Mouse (Mus musculus): ENCODE data around the gene Fbrs.
"Not testable (repeated sequence)": the region's sequence is repeated elsewhere in the genome, so short reads cannot be mapped to it uniquely, and the experiment has no call there.

Gene Fbrs

DNA sequence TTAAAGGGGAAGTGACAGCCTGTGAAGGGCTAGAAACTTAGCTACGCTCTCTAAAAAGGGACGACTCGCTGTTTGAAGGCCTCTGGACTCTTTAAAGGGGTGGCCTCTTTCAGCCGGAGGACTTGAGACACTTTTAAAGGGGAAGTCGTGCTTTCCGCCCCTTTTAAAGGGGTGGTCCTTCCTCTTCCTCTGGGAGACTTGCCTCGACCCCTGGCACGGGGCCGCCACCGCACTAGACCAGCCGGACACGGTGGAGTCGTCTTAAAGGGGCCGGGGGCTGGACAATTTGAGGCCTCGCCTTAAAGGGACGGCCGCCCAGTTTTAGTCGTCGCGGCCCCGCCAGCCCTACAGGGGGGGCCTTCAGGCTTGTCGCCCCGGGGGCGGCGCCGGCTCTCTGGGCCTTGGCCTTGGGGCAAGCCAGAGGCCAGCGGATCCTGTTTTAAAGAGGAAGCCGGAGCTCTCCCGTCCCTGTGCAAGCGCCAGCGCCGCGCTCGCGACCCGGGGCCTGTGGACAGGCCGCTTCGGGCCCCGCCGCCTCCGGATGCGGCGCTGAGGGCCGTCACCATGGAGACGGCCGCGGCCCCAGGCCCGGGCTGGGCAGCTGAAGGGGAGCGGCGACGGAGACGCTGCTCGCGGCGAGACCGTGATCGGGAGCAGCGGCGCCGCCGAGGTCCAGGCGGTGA lies at the start of gene Fbrs:
Gene Fbrs (plus strand): TSS at position 565 of the 683 bp plus-strand sequence.
- DNase-seq (ENCODE audit: low spot score in 2 of 2) = peak; percentile 93 to 96

GRCm38 (mm10) chr7:127435206-127435605 lies 43.8 kb upstream of the Fbrs start:
- no peak for DNase-seq (ENCODE audit: low spot score in 2 of 2)

DNA sequence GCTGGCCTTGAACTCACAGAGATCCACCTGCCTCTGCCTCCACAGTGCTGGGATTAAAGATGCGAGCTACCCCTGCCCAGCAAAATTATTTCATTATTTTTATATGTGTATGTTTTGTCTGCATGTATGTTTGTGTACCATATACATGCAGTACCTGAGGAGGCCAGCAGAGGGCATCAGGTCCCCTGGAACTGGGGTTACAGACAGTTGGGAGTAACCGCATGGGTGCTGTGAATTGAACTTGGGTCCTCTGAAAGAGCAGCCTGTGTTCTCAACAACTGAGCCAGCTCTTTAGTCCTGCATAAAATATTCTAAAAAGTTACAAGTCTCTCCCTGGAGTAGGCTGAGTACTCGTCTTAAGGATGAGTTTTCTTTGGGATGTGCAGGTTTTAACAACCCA lies 41.3 kb upstream of the Fbrs start:
- DNase-seq (ENCODE audit: low spot score in 2 of 2) = no peak

DNA sequence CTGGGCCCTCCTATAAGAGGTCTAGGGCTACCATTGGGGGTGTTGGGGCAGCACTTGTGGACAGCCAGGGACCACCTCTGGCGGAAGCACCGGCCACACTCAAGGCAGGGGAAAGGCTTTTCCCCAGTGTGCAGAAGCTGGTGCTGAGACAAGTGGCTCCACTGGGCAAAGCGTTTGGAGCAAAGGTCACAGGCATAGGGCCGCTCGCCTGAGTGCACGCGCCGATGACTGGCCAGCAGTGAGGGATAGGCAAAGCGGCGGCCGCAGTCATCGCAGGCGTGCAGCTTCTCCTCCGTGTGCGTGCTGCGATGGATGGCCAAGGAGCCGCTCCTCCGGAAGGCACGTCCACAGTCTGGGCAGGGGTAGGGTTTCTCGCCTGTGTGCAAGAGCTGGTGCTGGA lies 35.0 kb upstream of the Fbrs start:
- no peak for DNase-seq (ENCODE audit: low spot score in 2 of 2)

DNA sequence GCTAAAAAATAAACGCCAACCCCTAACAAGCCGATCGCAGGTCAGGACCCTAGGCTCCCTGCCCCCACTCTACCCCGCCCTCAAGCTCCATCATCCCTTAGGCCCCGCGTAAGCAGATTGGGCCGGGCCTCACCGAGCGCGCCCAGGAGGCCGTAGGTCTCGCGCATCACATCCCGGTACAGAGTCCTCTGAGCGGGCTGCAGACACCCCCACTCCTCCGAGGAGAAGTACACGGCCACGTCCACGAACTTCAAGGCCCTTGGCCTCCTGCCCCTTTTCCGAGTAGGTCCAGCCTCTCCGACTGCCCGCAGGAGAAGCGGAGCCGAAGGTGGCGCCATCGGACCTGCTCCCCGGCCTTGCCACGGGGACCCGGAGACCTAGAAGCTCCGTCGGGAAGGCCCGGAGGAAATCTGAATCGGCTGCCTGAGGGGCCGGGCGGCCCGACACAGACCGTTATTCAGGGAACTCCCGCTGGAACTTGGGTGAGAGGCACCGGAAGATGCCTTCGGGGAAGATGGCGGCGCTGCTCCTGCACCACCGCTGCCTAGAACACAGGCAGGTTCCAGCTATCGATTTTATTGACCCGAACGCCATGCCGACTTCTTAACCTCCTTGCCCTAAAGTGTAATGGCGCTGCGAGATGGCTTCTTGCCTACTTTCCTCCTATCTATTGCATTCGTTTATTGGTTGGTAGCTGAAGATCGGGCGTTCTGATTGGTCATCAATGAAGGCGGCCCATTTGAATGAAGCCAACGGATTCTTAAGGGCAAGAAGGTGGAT lies 30.3 kb upstream of the Fbrs start, which contains the start of gene Zfp689:
Gene Zfp689 (minus strand): TSS at position 638 of the 780 bp plus-strand sequence.
- DNase-seq (ENCODE audit: low spot score in 2 of 2) = peak; percentile 90 to 91

DNA sequence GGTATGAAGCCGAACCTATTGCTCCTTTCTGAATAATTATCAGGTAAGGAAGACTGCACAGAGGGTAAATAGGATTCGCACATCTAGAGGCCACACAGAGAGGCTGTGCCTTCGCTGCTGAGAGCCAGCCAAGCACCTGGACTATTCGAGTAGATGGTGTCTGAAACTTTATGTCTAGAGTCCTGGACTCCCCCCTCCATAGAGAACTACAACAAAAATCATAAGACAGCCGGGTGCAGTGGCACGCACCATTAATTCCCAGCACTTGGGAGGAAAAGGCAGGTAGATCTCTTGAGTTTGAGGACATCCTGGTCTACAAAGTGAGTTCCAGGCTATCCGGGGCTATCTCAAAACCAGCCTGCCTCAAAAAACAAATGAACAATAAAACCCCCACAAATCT lies 29.0 kb upstream of the Fbrs start:
- no peak for DNase-seq (ENCODE audit: low spot score in 2 of 2)

DNA sequence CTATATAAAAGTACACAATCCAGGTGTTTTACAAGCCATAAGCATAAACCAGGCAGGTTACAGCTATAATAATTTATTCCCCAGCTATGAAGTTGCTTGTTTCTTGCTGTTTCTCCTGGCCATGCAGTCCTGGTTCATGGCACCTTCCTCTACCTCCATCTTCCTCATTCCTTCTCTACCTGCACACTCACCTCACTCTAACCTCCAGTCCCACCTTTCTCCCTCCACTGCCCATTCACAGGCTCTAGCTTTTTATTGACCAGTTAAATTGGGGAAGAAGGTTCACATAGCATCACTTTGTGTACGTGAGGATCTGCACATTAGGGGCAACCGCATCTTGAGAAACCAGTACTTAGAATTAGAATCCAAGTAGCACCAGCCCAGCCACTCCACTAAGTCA lies 25.9 kb upstream of the Fbrs start:
- DNase-seq (ENCODE audit: low spot score in 2 of 2) = no peak

- no peak for DNase-seq (ENCODE audit: low spot score in 2 of 2)
These were observed 24.1 kb upstream of the Fbrs start for GRCm38 (mm10) chr7:127454905-127455304.

DNA sequence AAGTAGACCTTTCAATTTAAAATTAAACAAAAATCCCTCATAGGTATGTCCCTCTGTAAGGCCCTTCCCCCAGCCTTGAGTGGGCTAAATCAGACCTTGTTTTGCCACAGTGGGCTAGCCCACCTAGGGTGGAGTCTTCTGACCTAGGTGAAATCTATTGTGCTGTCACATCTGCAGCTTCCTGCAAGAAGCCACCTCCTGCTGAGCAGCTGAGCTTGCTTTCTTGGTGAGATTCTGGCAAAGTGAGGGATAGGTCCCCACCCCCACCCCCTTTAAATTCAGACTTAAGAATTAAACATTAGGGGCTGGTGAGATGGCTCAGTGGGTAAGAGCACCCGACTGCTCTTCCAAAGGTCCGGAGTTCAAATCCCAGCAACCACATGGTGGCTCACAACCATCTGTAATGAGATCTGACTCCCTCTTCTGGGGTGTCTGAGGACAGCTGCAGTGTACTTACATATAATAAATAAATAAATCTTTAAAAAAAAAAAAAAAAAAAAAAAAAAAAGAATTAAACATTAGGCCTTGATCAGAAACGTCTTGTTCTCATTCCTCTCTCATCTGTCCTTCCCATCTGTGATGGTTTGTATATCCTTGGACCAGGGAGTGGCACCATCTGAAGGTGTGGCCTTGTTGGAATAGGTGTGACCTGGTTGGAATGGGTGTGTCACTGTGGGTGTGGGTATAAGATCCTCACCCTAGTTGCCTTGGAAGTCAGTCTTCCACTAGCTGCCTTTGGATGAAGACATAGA lies 20.5 kb upstream of the Fbrs start:
- not testable (repeated sequence) for DNase-seq (ENCODE audit: low spot score in 2 of 2)

DNA sequence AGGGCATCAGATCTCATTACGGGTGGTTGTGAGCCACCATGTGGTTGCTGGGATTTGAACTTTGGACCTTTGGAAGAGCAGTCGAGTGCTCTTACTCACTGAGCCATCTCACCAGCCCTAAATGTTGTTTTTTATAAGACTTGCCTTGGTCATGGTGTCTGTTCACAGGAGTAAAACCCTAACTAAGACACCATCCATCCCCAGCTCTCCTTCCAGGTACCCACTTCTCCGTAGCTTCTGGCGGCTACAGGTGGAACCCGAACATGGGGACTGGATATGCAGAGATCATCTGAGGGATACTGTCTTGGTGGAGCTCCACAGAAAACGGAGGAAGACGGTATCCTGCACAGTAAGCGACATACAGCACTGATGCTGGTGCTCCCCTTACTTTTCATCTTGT lies 19.7 kb upstream of the Fbrs start, which contains the start of gene Prr14:
Gene Prr14 (plus strand): TSS at position 301 of the 400 bp plus-strand sequence.
- DNase-seq (ENCODE audit: low spot score in 2 of 2) = not testable (repeated sequence)

DNA sequence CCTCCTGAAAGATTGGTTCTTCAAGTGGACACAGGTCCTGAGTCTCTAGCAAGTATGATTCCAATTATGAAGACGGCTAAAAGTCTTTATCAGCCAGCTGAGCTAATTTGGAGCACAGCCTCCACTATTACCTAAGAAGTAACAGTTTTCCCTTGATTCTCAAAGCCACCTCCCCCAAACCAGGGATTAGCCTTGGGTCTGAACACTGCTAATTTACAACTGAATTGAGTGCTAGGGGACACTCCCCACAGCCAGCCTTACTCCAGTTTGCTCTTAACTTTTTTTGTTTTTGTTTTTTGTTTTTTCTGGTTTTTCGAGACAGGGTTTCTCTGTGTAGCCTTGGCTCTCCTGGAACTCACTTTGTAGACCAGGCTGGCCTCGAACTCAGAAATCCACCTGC lies 13.8 kb upstream of the Fbrs start:
- DNase-seq (ENCODE audit: low spot score in 2 of 2) = no peak

DNA sequence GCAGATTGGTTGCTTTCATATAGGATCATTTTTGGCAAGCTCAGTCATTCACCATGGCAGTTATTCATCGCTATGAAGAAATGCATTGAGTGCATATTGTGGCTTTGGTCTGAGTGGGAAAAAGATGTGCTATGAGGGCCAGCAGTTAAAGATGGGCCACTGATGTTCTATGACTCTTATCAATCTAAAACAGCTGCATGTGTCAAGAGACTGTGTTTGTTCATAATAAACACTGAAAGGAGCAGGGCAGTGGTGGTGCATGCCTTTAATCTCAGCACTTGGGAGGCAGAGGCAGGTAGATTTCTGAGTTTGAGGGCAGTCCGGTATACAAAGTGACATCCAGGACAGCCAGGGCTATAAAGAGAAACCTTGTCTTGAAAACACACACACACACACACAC lies 13.3 kb upstream of the Fbrs start:
- DNase-seq (ENCODE audit: low spot score in 2 of 2) = not testable (repeated sequence)

DNA sequence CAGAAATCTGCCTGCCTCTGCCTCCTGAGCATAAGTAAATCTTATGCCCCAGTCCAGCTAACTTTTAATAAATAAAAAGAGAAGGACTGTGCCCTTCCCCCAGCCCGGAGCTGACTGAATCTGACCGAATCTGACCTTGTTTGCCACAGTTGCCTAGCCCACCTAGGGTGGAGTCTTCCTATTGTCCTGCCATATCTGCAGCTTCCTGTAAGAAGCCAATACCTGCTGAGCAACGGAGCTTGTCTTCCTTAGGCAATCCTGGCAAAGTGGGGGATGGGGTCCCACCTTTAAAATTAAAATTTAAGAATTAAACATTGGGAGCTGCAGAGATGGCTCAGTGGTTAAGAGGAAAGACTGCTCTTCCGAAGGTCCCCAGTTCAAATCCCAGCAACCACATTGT lies 12.4 kb upstream of the Fbrs start:
- DNase-seq (ENCODE audit: low spot score in 2 of 2) = no peak

GRCm38 (mm10) chr7:127470011-127470715 lies 8.8 kb upstream of the Fbrs start:
- DNase-seq (ENCODE audit: low spot score in 2 of 2) = no peak

- DNase-seq (ENCODE audit: low spot score in 2 of 2) = peak; percentile 91 to 95
These were observed 8.0 kb upstream of the Fbrs start for GRCm38 (mm10) chr7:127470743-127471645.

DNA sequence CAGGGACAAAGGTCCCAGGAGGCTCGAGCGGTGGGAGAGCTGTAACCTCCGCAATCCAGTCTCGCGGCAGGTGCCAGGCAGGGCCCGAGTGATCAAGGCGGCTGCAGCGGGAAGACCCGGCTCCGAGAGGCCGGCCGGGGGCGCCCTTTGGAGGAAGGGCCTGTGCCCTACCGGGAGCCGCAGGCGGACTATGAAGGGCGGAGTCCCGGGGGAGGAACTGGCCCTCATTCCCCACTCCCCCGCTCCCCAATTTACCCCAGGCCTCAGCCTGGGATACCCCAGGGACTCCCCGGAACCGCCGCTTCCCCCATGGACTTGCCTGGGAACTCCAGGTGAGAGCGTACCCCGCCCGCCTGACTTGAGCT lies 7.4 kb upstream of the Fbrs start:
- DNase-seq (ENCODE audit: low spot score in 2 of 2) = peak in 1 of 2 experiments; percentile 57

DNA sequence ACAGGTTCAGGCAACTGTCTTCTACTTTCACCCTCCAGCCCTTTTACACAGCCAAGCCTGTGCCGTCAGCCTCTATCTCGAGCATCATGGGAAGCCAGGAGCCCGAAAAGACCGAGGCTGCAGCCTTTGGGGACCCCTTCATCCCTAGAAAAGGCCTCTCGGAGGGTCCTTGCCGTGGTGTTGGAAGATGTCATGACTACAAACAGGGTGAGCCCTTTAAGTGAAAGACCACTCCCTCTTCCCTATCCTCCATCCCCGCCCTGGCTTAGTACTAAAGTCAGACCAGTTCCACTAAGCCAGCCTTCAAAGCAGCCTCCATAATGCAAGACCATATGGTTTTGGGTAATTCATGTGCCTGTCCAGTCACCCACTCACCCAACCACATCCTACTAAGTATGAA lies 6.9 kb upstream of the Fbrs start:
- no peak for DNase-seq (ENCODE audit: low spot score in 2 of 2)

GRCm38 (mm10) chr7:127473705-127474104 lies 5.3 kb upstream of the Fbrs start:
- DNase-seq (ENCODE audit: low spot score in 2 of 2) = no peak

GRCm38 (mm10) chr7:127474378-127475070 lies 4.5 kb upstream of the Fbrs start:
- DNase-seq (ENCODE audit: low spot score in 2 of 2) = no peak

DNA sequence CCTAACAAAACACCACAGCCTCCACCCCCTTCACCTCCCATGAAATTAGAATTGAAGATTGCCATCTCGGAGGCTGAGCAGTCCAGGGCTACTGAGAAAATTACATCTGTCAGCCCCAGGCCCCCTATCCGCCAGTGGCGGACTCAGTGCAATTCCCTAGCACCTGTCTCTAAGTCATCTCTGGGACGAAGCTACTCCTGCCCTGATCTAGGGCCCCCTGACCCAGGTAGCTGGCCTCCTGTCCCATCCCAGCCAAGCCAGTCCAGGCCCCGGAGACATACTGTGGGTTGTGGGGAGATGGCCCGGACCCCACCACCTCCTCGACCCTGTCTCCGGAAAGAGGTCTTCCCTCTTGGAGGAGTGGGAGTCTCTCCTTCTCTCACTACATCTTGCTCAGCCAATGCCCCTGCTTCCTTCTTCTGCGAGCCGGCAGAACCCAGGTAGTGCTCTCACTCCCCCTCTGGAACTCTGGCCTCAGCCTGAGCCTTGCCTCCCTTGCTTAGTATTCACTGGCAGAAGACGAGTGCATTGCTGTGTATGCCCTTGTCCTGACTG lies 3.7 kb upstream of the Fbrs start:
- DNase-seq (ENCODE audit: low spot score in 2 of 2) = no peak

Data from frontal cortex, postnatal 10 days (tissue).